Mouse (Mus musculus): ENCODE results near the gene Ube2v1. TPM values are rescaled to one million over a fixed set of nuclear protein-coding genes. Genes with fewer than 3 reads are reported as not detected.

Gene Ube2v1
- polyA plus RNA-seq, 2 experiments: 75.0 to 145 TPM

- H3K36me3 ChIP-seq (replicated peaks; ENCODE audit: control insufficient read depth, insufficient read depth, low read depth): no peaks in the 10 kb centered on the region
- TF ChIP-seq CTCF (IDR thresholded peaks at IDR 0.05; ENCODE audit: low read depth) (no peak), EP300 (IDR thresholded peaks at IDR 0.05; ENCODE audit: low read depth) (no peak)
- no peak overlapping the region for H3K4me2 ChIP-seq (ENCODE audit: low read depth)
- H3K4me3 ChIP-seq (ENCODE audit: insufficient read depth in 1 of 2, low read depth in 2 of 2, low read length in 2 of 2): no peak overlapping the region
- no peaks in the 10 kb centered on the region for H3K9me3 ChIP-seq (ENCODE audit: control insufficient read depth, low read length)
- H3K27me3 ChIP-seq (ENCODE audit: control insufficient read depth, insufficient read depth, low read length): no peaks in the 10 kb centered on the region
- no peaks in the 10 kb centered on the region for H3K4me1 ChIP-seq (replicated peaks; ENCODE audit: control insufficient read depth in 2 of 2, insufficient read depth in 2 of 2, low read length in 1 of 2)
- 61% methylated on average over 8 of the region's 8 CpGs for WGBS (ENCODE audit: insufficient replicate concordance)
- ATAC-seq (ENCODE audit: insufficient read depth) (no peak), DNase-seq (ENCODE audit: low read depth in 3 of 3, low spot score in 3 of 3) (no peak)
- H3K27ac ChIP-seq: no peak overlapping the region
- H3K9ac ChIP-seq (replicated peaks): no peak overlapping the region
These were observed 31.4 kb downstream of the Ube2v1 start for GRCm38 (mm10) chr2:167600481-167600995.

GRCm38 (mm10) chr2:167599917-167600316, 32.0 kb downstream of the Ube2v1 start:
- no peak for DNase-seq (ENCODE audit: low read depth in 3 of 3, low spot score in 3 of 3)
- Histone ChIP-seq H3K27me3 (ENCODE audit: control insufficient read depth, insufficient read depth, low read length) (no peaks in the 10 kb centered on the region), H3K36me3 (replicated peaks; ENCODE audit: control insufficient read depth, insufficient read depth, low read depth) (no peaks in the 10 kb centered on the region), H3K9ac (replicated peaks) (no peak overlapping the region), H3K4me3 (ENCODE audit: insufficient read depth in 1 of 2, low read depth in 2 of 2, low read length in 2 of 2) (no peak overlapping the region), H3K9me3 (ENCODE audit: control insufficient read depth, low read length) (no peaks in the 10 kb centered on the region), H3K27ac (no peak overlapping the region), H3K4me1 (replicated peaks; ENCODE audit: control insufficient read depth in 2 of 2, insufficient read depth in 2 of 2, low read length in 1 of 2) (no peaks in the 10 kb centered on the region), H3K4me2 (ENCODE audit: low read depth) (no peak overlapping the region)
- TF ChIP-seq CTCF (IDR thresholded peaks at IDR 0.05; ENCODE audit: low read depth) (no peak), EP300 (IDR thresholded peaks at IDR 0.05; ENCODE audit: low read depth) (no peak)
- WGBS (ENCODE audit: insufficient replicate concordance): 51% methylated on average over 6 of the region's 6 CpGs
- ATAC-seq (ENCODE audit: insufficient read depth): no peak

GRCm38 (mm10) chr2:167599195-167599594, 32.7 kb downstream of the Ube2v1 start:
- Histone ChIP-seq H3K4me2 (ENCODE audit: low read depth) (no peak overlapping the region), H3K27ac (no peak overlapping the region), H3K4me1 (replicated peaks; ENCODE audit: control insufficient read depth in 2 of 2, insufficient read depth in 2 of 2, low read length in 1 of 2) (no peaks in the 10 kb centered on the region), H3K9me3 (ENCODE audit: control insufficient read depth, low read length) (no peaks in the 10 kb centered on the region), H3K27me3 (ENCODE audit: control insufficient read depth, insufficient read depth, low read length) (no peaks in the 10 kb centered on the region), H3K4me3 (ENCODE audit: insufficient read depth in 1 of 2, low read depth in 2 of 2, low read length in 2 of 2) (no peak overlapping the region), H3K9ac (replicated peaks) (no peak overlapping the region), H3K36me3 (replicated peaks; ENCODE audit: control insufficient read depth, insufficient read depth, low read depth) (no peaks in the 10 kb centered on the region)
- DNase-seq (ENCODE audit: low read depth in 3 of 3, low spot score in 3 of 3) (no peak), ATAC-seq (ENCODE audit: insufficient read depth) (no peak)
- WGBS (ENCODE audit: insufficient replicate concordance): 57% methylated on average over 5 of the region's 5 CpGs
- TF ChIP-seq EP300 (IDR thresholded peaks at IDR 0.05; ENCODE audit: low read depth) (no peak), CTCF (IDR thresholded peaks at IDR 0.05; ENCODE audit: low read depth) (no peak)

- no peaks in the 10 kb centered on the region for H3K27me3 ChIP-seq (ENCODE audit: control insufficient read depth, insufficient read depth, low read length)
- 54% methylated on average over 39 of the region's 40 CpGs for WGBS (ENCODE audit: insufficient replicate concordance)
- H3K36me3 ChIP-seq (replicated peaks; ENCODE audit: control insufficient read depth, insufficient read depth, low read depth): no peaks in the 10 kb centered on the region
- ATAC-seq (ENCODE audit: insufficient read depth) (no peak), DNase-seq (ENCODE audit: low read depth in 3 of 3, low spot score in 3 of 3) (no peak)
- H3K27ac ChIP-seq: no peak overlapping the region
- TF ChIP-seq EP300 (IDR thresholded peaks at IDR 0.05; ENCODE audit: low read depth) (no peak), CTCF (IDR thresholded peaks at IDR 0.05; ENCODE audit: low read depth) (no peak)
- H3K9me3 ChIP-seq (ENCODE audit: control insufficient read depth, low read length): no peaks in the 10 kb centered on the region
- no peak overlapping the region for H3K4me3 ChIP-seq (ENCODE audit: insufficient read depth in 1 of 2, low read depth in 2 of 2, low read length in 2 of 2)
- no peak overlapping the region for H3K9ac ChIP-seq (replicated peaks)
- H3K4me2 ChIP-seq (ENCODE audit: low read depth): peak overlapping the region; percentile 17; the same call in 1 of the 2 replicates
- H3K4me1 ChIP-seq (replicated peaks; ENCODE audit: control insufficient read depth in 2 of 2, insufficient read depth in 2 of 2, low read length in 1 of 2): no peaks in the 10 kb centered on the region
These were observed 34.3 kb downstream of the Ube2v1 start for GRCm38 (mm10) chr2:167597492-167598186.

- H3K27ac ChIP-seq: no peak overlapping the region
- H3K4me3 ChIP-seq (ENCODE audit: insufficient read depth in 1 of 2, low read depth in 2 of 2, low read length in 2 of 2): no peak overlapping the region
- H3K4me2 ChIP-seq (ENCODE audit: low read depth): peak overlapping the region; percentile 17; the same call in 1 of the 2 replicates
- H3K9me3 ChIP-seq (ENCODE audit: control insufficient read depth, low read length): no peaks in the 10 kb centered on the region
- no peaks in the 10 kb centered on the region for H3K27me3 ChIP-seq (ENCODE audit: control insufficient read depth, insufficient read depth, low read length)
- TF ChIP-seq CTCF (IDR thresholded peaks at IDR 0.05; ENCODE audit: low read depth): no peak
- TF ChIP-seq EP300 (IDR thresholded peaks at IDR 0.05; ENCODE audit: low read depth): no peak
- no peaks in the 10 kb centered on the region for H3K36me3 ChIP-seq (replicated peaks; ENCODE audit: control insufficient read depth, insufficient read depth, low read depth)
- DNase-seq (ENCODE audit: low read depth in 3 of 3, low spot score in 3 of 3): no peak
- H3K4me1 ChIP-seq (replicated peaks; ENCODE audit: control insufficient read depth in 2 of 2, insufficient read depth in 2 of 2, low read length in 1 of 2): no peaks in the 10 kb centered on the region
- 54% methylated on average over 27 of the region's 27 CpGs for WGBS (ENCODE audit: insufficient replicate concordance)
- H3K9ac ChIP-seq (replicated peaks): no peak overlapping the region
- ATAC-seq (ENCODE audit: insufficient read depth): no peak
These were observed 35.0 kb downstream of the Ube2v1 start for GRCm38 (mm10) chr2:167596726-167597491.
